Mouse (Mus musculus) adrenal gland, postnatal 25 days (tissue): ENCODE results near the gene Alox5ap. TPM values are rescaled to one million over a fixed set of nuclear protein-coding genes. Genes with fewer than 3 reads are reported as not detected.
A peak's percentile ranks its signal among the peaks of the same experiment; 100 is the strongest.

Experiments used
- DNase-seq: peaks from one replicate; pipeline ENCODE4 v3.0.0; 2021; ENCODE audit warnings: mixed read lengths
- long read RNA-seq: library from polyadenylated mRNA; stranded (forward); transcript quantifications from one replicate; pipeline ENCODE4 v2.0.0, GENCODE M21; 2021
- total RNA-seq: library from RNA; stranded (reverse); gene quantifications from 2 replicates; pipeline ENCODE4 v1.2.3, GENCODE M21; 2021

Alox5ap gene
- total RNA-seq = 9.4 and 14.1 TPM in 2 replicates
- long read RNA-seq, partial matches to known transcripts = 0 of 4 reads
- long read RNA-seq, other reads (novel, unspliced or antisense) = 1 of 4 reads

DNA sequence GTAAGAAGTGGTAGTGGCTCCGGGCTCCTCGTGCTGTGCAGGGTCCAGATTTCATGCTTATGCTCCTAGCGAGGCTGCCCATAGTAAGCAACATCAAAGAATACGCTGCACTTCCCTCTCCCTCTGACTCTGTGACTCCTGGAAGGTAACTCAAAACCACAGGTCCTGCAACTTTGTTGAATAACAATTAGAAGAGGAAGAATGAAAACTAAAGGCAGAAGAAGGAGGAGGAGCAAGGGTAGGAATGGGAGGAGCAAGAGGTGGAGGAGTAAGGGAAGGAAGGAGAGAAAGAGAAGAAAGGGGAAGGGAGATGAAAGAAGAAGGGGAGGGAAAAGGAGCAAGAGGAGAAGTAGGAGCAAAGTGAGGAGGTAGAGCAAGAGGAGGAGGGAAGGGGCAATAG, at the start of gene Alox5ap:
TSS of gene Alox5ap (plus strand) at position 363 of the 400 bp plus-strand sequence.
- no peak for DNase-seq

DNA sequence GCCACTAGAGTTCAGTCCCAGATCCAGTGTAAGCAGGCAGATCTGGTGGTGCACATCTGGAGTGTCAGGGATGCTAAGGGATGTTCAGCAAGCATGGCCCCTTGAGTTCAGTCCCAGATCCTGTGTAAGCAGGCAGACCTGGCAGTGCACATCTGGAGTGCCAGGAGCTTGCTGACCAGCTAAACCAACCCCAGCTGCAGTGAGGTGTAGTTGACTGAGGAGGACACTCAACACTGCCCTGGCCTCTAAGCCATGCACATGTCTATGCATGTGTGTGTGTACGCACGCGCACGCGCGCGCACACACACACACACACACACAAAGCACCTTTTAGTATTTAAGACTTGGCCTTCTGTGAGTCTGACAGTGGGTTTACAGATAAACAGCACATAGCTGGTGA, 49.0 kb upstream of the Alox5ap start:
- DNase-seq = no peak

- DNase-seq = no peak
Observed at GRCm38 (mm10) chr5:149217524-149218357, 46.8 kb upstream of the Alox5ap start.

DNA sequence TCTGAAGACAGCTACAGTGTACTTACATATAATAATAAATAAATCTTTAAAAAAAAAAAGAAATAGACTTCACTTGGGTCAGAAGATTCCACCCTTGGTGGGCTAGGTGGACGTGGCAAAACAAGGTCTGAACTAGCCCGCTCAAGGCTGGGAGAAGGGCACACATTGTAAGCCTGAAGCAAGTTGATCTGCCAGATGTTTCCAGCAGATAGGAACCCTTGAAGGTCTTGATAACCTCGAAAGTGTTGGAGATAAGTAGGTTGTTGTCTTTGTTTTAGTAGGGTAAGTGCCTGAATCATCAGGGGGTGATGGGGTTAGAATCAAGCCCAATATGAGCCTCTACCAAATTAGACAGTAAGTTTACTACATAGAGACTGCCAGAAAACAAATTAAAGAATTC, 45.1 kb upstream of the Alox5ap start:
- DNase-seq = no peak

DNA sequence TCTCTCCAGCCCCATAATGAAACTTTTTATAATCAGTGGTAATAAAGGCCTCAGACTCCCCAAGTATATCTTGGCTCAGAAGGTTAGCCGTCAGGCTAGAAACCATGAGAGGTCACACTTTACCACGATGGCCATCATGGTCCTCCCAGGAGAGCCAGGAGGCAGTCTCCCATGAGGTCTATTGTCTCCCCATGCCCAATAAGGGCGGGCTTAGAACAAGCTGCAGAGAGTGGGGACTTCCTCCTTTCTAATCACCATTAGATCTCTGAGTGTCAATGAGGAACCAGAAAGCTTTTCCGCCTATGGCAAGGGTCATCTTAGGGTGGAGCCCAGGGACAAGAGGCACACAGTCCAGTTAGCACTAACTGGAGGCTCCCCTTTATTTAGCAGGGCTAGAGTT, 43.2 kb upstream of the Alox5ap start:
- no peak for DNase-seq

GRCm38 (mm10) chr5:149224666-149225065, 39.9 kb upstream of the Alox5ap start:
- DNase-seq = no peak

DNA sequence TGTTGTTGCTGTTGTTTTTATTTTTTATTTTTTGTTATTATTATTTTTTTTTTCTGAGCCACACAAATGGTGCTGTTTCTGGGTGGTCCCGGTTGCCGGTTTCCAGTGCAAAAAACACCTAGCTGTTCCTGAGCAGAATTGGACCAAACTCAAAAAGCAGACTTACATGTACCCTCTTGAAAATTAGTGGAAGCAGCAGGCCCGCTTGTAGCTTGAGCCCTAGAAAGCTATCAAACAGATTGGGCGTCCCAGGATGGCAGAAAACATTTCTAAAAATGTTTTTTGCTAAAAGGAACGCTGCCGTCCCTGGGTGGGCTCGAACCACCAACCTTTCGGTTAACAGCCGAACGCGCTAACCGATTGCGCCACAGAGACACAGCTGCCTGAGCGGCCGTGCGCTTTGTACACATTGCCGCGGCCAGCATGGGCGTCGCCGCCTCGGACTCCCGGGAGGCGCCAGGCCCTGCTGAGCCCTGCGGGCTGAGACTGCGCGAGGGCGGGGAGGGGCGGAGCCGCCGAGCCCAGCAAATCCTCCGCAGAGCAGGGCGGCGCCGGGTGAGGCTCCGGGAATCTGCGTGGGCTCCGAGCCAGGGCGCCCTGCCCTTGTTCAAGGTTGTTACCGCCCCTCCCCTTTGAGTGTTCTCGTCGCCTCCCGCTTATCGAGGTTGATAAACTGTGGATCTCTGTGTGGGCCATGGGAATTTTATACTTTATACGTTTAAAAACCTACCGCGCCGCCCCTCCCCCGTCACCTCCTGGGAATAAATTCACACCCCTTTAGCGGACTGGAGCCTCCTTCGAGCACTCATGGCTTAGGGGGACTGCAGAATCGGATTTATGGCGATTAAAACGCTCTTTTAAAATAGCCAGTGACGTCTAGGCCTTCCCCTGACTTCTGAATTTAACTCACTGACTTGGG, 35.6 kb upstream of the Alox5ap start:
- peak; percentile 99 for DNase-seq

- no peak for DNase-seq
Observed at GRCm38 (mm10) chr5:149229619-149230339, 34.8 kb upstream of the Alox5ap start.

DNA sequence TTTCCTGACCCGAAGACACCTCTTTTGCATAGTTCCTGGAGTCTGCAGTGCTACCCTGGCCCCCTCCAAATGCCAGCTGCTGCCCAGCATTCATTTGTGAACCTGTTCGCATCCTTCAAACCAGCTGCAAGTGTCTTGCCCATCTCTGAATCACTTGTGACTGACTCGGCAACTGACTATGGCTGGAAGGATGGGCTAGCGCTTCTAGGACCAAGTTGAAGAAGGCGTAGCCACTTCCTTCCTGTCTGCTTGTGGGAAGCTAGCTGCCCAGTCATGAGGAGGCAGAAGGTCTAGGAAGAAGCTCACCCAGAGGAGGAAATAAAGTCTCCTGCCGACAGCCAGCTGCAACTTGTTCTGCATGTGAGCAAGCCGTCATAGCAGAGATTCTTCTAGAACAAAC, 29.6 kb upstream of the Alox5ap start:
- no peak for DNase-seq

GRCm38 (mm10) chr5:149237221-149237950, 27.2 kb upstream of the Alox5ap start:
- no peak for DNase-seq

GRCm38 (mm10) chr5:149242467-149242866, 22.1 kb upstream of the Alox5ap start:
- no peak for DNase-seq

- DNase-seq = no peak
Observed at GRCm38 (mm10) chr5:149243053-149243452, 21.5 kb upstream of the Alox5ap start.

GRCm38 (mm10) chr5:149245391-149245964, 19.1 kb upstream of the Alox5ap start:
- no peak for DNase-seq

- DNase-seq = peak; percentile 20
Observed at GRCm38 (mm10) chr5:149245965-149246470, 18.5 kb upstream of the Alox5ap start.

DNA sequence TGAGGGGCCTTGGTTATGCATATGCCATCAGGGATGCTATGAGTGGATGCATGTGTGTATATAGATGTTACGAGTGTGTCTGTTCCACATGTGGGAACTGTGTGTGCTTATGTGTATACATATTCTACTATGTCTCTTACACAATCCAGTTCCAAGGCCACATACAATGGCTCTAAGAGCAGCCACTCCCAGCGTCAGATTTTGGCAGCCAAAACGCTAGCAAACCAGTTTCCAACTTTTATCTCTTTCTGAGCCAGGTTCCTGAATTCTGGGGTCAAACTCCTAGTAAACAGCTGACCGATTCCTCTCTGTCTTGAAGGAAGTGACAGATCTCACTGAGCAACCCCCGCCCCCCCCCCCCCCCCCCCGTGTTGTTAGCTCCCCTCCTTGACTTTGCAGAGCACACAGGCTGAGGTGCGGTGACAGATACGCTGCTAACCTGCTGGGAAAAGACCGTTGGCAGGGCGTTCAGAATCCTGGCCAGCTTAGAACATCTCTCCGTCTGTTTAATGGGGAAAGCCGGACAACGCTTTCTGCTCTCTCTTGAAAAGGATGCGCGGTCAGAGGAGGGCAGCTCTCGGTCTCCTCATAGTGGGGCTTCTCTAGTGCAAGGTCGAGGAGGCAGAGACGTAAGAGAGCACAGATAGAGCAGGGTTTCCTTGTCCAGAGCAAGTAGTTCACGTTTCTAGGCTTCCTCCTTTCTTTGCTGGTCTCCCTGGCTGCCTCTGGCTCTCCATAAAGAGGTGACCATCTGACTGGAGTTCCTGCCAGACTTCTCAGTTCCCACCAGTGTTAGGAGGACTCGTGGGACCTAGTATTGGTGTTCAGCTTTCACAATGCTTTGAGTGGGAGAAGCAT, 17.3 kb upstream of the Alox5ap start:
- DNase-seq = no peak

DNA sequence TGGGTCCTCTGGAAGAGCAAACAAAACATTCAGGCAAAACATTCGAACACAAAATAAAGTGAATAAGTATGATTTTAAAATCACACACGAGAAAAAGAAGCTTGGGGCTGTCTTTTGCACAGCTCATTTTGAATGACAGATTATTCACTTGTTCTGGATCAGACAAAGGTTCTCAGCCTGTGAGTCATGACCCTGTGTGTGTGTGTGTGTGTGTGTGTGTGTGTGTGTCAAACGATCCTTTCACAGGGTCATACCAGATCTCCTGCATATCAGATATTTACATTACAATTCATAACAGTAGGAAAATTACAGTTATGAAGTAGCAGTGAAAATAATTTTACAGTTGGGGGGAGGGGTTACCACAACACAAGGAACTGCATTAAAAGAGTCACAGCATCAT, 12.3 kb upstream of the Alox5ap start:
- DNase-seq = peak; percentile 35

DNA sequence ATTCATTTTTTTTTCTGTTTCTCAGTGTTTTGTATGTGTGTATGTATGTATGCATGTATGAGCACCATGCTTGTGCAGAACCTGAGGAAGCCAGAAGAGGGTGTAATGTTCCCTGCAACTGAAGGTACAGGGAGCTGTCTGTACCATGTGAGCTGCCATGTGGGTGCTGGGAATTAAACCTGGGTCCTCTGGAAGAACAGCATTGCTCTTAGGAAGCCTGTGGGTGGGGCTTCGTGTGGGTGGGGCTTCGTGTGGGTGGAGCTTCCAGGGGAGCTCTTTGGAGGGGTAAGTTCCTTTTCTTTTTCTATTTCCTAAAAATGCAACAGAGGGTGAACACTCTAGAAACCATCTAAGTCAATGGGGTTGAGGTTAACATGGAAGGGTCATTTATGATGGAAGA, 11.1 kb upstream of the Alox5ap start:
- DNase-seq = no peak

GRCm38 (mm10) chr5:149255522-149255921, 9.0 kb upstream of the Alox5ap start:
- DNase-seq = no peak

GRCm38 (mm10) chr5:149257518-149258281, 6.9 kb upstream of the Alox5ap start:
- no peak for DNase-seq
